Mouse (Mus musculus) neural tube, embryonic 12.5 days (tissue): ENCODE results near the gene Gm12184. TPM values are rescaled to one million over a fixed set of nuclear protein-coding genes. Genes with fewer than 3 reads are reported as not detected.
"Not testable (repeated sequence)": the region's sequence is repeated elsewhere in the genome, so short reads cannot be mapped to it uniquely, and the experiment has no call there.

ENCODE experiments used
- ATAC-seq: fragments of 200-750 bp; cut with Nextera tagmentation; 2 replicates; pipeline ENCODE4 v1.8.0; 2017; ENCODE audit warnings: low read depth, mild to moderate bottlenecking, moderate TSS enrichment, moderate library complexity; ENCODE audit not compliant: low FRiP score
- H3K27ac ChIP-seq: fragments of 300-500 bp; sonication (generic); 2 replicates; pipeline ENCODE4 v1.5.1; 2016
- H3K27me3 ChIP-seq: fragments of 300-500 bp; sonication (generic); replicated peaks from 2 replicates; pipeline ENCODE4 v1.6.1; 2016; ENCODE audit warnings: mild to moderate bottlenecking
- H3K36me3 ChIP-seq: fragments of 300-500 bp; sonication (generic); 2 replicates; pipeline ENCODE4 v1.6.1; 2016; ENCODE audit warnings: mild to moderate bottlenecking
- H3K4me1 ChIP-seq: fragments of 300-500 bp; sonication (generic); 2 replicates; pipeline ENCODE4 v1.6.1; 2016
- H3K4me2 ChIP-seq: fragments of 300-500 bp; sonication (generic); replicated peaks from 2 replicates; pipeline ENCODE4 v1.6.1; 2016; ENCODE audit warnings: mild to moderate bottlenecking
- H3K4me3 ChIP-seq: fragments of 300-500 bp; sonication (generic); 2 replicates; pipeline ENCODE4 v1.5.1; 2016
- H3K9ac ChIP-seq: fragments of 300-500 bp; sonication (generic); 2 replicates; pipeline ENCODE4 v1.6.1; 2016; ENCODE audit warnings: mild to moderate bottlenecking
- H3K9me3 ChIP-seq: fragments of 300-500 bp; sonication (generic); 2 replicates; pipeline ENCODE4 v1.6.1; 2016; ENCODE audit warnings: mild to moderate bottlenecking
- WGBS: fragments of 180-500 bp; shearing (Covaris S2); methylation state at CpG from one replicate; pipeline ENCODE4 v1.1.7; 2016; 5-methylcytosine and 5-hydroxymethylcytosine counted together
- polyA plus RNA-seq: library from polyadenylated mRNA; unstranded; fragments of >200 nt; fragmentation: Nextera tagmentation; extraction: Ambion mirVana; gene quantifications from 2 replicates; pipeline ENCODE4 v1.2.1, GENCODE M21; 2016

Gm12184 gene
- polyA plus RNA-seq, 1 experiment from 2014 or later = 14.9 TPM

- no peaks in the 10 kb centered on the region for H3K4me1 ChIP-seq
- H3K9me3 ChIP-seq = no peaks in the 10 kb centered on the region
- H3K4me3 ChIP-seq = no peak overlapping the region
- H3K27me3 ChIP-seq = no peaks in the 10 kb centered on the region; the same call in 1 of the 2 replicates
- no peak for ATAC-seq
- 83% methylated on average over 3 of the region's 3 CpGs for WGBS
- H3K4me2 ChIP-seq = no peak overlapping the region
- H3K9ac ChIP-seq = no peak overlapping the region
- H3K27ac ChIP-seq = no peak overlapping the region
- H3K36me3 ChIP-seq = no peaks in the 10 kb centered on the region
Measured at GRCm38 (mm10) chr11:48863808-48864207, 37.4 kb upstream of the Gm12184 start.

DNA sequence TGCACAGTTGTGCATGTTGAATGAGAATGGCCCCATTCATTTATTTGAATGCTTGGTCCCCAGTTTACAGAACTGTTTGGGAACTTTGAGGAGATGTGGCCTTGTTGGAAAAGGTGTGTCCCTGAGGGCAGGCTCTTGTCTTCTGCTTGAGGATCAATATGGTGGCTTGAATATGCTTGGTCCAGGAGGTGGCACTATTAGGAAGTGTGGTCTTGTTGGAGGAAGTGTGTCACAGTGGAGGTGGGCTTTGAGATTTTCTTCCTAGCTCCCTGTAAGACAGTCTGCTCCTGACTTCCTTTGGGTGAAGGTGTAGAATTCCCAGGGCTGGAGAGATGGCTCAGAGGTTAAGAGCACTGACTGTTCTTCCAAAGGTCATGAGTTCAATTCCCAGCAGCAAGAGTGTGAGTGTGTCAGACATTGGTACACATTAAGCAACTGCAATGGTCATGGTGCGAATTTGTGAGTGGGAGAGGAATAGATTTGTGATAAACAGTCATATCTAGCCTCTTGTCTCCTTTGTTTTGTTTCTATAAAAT, 36.4 kb upstream of the Gm12184 start:
- Histone ChIP-seq H3K4me2 (no peak overlapping the region), H3K27me3 (no peaks in the 10 kb centered on the region; the same call in 1 of the 2 replicates), H3K9me3 (no peaks in the 10 kb centered on the region), H3K4me1 (peaks cover 2% of the 10 kb centered on the region; the same call in 1 of the 2 replicates), H3K4me3 (no peak overlapping the region), H3K27ac (no peak overlapping the region), H3K36me3 (no peaks in the 10 kb centered on the region), H3K9ac (no peak overlapping the region)
- no peak for ATAC-seq
- 80% methylated on average over 1 of the region's 1 CpGs for WGBS

- H3K4me3 ChIP-seq = no peak overlapping the region
- WGBS = 0% methylated on average over 6 of the region's 6 CpGs
- no peaks in the 10 kb centered on the region for H3K36me3 ChIP-seq
Measured at GRCm38 (mm10) chr11:48859014-48859413, 32.6 kb upstream of the Gm12184 start.

GRCm38 (mm10) chr11:48853474-48854180, 27.2 kb upstream of the Gm12184 start:
- Histone ChIP-seq H3K9me3 (no peaks in the 10 kb centered on the region), H3K4me3 (peak overlapping the region; percentile 50), H3K4me1 (peaks cover 20% of the 10 kb centered on the region), H3K36me3 (no peaks in the 10 kb centered on the region), H3K4me2 (peak overlapping the region; percentile 89), H3K27ac (no peak overlapping the region), H3K9ac (peak overlapping the region; percentile 42), H3K27me3 (peaks cover 8% of the 10 kb centered on the region; the same call in 1 of the 2 replicates)
- WGBS = under 1% methylated on average over 31 of the region's 31 CpGs
- ATAC-seq = peak; percentile 64

More at GRCm38 (mm10) chr11:48859014-48859413, 32.6 kb upstream of the Gm12184 start:
- ATAC-seq = no peak
- Histone ChIP-seq H3K9me3 (no peaks in the 10 kb centered on the region), H3K9ac (no peak overlapping the region), H3K4me1 (peaks cover 13% of the 10 kb centered on the region), H3K27me3 (no peaks in the 10 kb centered on the region; the same call in 1 of the 2 replicates), H3K27ac (no peak overlapping the region), H3K4me2 (peak overlapping the region; percentile 89)

DNA sequence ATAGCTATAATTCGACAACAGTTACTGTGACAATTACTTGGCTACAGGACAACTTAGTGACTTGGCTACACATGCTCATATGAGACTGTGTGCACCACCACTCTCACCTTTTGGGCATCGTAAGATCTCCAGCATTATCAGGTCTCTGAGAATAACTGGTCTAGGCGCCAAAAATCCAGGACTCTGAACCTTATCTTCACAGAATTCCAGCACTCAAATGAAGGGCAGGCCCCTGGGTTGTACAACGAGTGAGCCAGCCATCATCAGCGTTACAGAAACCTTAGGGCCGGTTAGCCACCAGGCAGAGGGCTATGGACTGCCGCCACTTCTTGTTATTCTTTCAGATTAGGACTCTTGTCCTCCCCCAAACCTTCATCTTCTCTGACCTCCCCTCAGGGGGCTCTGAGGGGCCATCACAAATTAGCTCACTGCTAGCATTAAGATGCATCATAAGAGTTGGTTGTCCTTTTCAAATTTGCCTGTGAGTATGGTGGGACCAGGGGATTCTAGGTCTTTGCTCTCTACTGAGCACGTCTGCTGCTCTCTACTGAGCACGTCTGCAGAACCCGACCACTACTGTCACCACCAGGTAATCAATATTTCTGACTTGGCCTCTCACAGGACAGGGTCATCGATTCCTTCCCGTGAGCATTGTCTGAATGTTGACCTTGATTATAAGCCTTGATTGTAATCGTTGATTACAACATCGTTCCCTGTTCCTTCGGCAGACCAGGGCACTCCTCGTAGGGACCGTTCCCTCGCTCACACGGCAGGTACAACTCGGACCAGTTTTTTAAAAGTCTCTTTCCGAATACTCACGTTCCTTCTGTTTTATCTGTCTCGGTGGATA, 26.4 kb upstream of the Gm12184 start:
- ATAC-seq = peak; percentile 30; the same call in 1 of the 2 replicates
- H3K27me3 ChIP-seq = peaks cover 11% of the 10 kb centered on the region; the same call in 1 of the 2 replicates
- no peak overlapping the region for H3K27ac ChIP-seq

GRCm38 (mm10) chr11:48852190-48852589, 25.7 kb upstream of the Gm12184 start:
- Histone ChIP-seq H3K27me3 (peaks cover 11% of the 10 kb centered on the region; the same call in 1 of the 2 replicates), H3K4me3 (no peak overlapping the region), H3K9me3 (no peaks in the 10 kb centered on the region), H3K4me2 (peak overlapping the region; percentile 89; the same call in 1 of the 2 replicates), H3K4me1 (peaks cover 15% of the 10 kb centered on the region), H3K27ac (no peak overlapping the region), H3K9ac (no peak overlapping the region), H3K36me3 (no peaks in the 10 kb centered on the region)
- WGBS = 80% methylated on average over 4 of the region's 4 CpGs
- ATAC-seq = no peak

More for the DNA sequence above, 26.4 kb upstream of the Gm12184 start:
- peak overlapping the region; percentile 30 for H3K9ac ChIP-seq
- H3K9me3 ChIP-seq = no peaks in the 10 kb centered on the region
- peak overlapping the region; percentile 50 for H3K4me3 ChIP-seq
- 8% methylated on average over 23 of the region's 23 CpGs for WGBS
- peaks cover 17% of the 10 kb centered on the region for H3K4me1 ChIP-seq
- H3K36me3 ChIP-seq = no peaks in the 10 kb centered on the region
- peak overlapping the region; percentile 89 for H3K4me2 ChIP-seq

- WGBS = 87% methylated on average over 4 of the region's 4 CpGs
Measured at GRCm38 (mm10) chr11:48851270-48851995, 25.0 kb upstream of the Gm12184 start.

DNA sequence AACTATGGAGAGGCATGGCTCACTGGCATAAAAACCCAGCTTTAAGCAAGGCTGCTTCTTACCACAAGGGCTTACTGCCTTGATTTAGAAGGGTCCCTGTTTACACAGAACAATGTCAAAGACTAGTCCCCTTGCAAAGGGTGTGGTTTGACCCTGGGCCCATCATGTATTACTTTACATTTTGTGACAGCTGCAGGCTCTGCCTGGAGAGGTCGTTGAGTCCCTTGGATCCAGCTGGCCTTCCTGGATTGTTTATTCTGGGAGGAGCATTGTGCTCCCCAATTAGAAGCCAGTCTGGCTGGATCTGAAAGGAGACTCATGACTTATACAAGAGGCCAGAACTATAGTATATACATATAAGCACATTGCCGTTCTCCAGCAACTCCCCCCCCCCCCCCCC, 23.8 kb upstream of the Gm12184 start:
- H3K4me3 ChIP-seq = no peak overlapping the region
- H3K27me3 ChIP-seq = peaks cover 11% of the 10 kb centered on the region; the same call in 1 of the 2 replicates
- no peaks in the 10 kb centered on the region for H3K9me3 ChIP-seq
- no peak overlapping the region for H3K9ac ChIP-seq
- no peaks in the 10 kb centered on the region for H3K36me3 ChIP-seq
- no peak for ATAC-seq
- H3K27ac ChIP-seq = no peak overlapping the region
- H3K4me2 ChIP-seq = no peak overlapping the region
- peaks cover 15% of the 10 kb centered on the region for H3K4me1 ChIP-seq
- WGBS = 51% methylated on average over 2 of the region's 2 CpGs

More at GRCm38 (mm10) chr11:48851270-48851995, 25.0 kb upstream of the Gm12184 start:
- Histone ChIP-seq H3K9me3 (no peaks in the 10 kb centered on the region), H3K4me3 (no peak overlapping the region), H3K4me2 (no peak overlapping the region), H3K27ac (no peak overlapping the region), H3K27me3 (peaks cover 11% of the 10 kb centered on the region; the same call in 1 of the 2 replicates), H3K9ac (no peak overlapping the region), H3K36me3 (no peaks in the 10 kb centered on the region), H3K4me1 (peaks cover 15% of the 10 kb centered on the region)
- ATAC-seq = no peak

GRCm38 (mm10) chr11:48846881-48847280, 20.4 kb upstream of the Gm12184 start:
- Histone ChIP-seq H3K27ac (no peak overlapping the region), H3K4me2 (no peak overlapping the region), H3K4me1 (no peaks in the 10 kb centered on the region; the same call in 1 of the 2 replicates), H3K27me3 (peaks cover 11% of the 10 kb centered on the region; the same call in 1 of the 2 replicates), H3K9ac (no peak overlapping the region), H3K36me3 (no peaks in the 10 kb centered on the region), H3K4me3 (no peak overlapping the region), H3K9me3 (no peaks in the 10 kb centered on the region)
- no peak for ATAC-seq
- WGBS = 66% methylated on average over 5 of the region's 5 CpGs

- ATAC-seq = not testable (repeated sequence)
Measured at GRCm38 (mm10) chr11:48846362-48846761, 19.9 kb upstream of the Gm12184 start.

GRCm38 (mm10) chr11:48845244-48845815, 18.9 kb upstream of the Gm12184 start:
- Histone ChIP-seq H3K4me1 (no peaks in the 10 kb centered on the region; the same call in 1 of the 2 replicates), H3K9me3 (no peaks in the 10 kb centered on the region), H3K4me2 (no peak overlapping the region), H3K27me3 (peaks cover 11% of the 10 kb centered on the region; the same call in 1 of the 2 replicates), H3K36me3 (no peaks in the 10 kb centered on the region), H3K9ac (no peak overlapping the region), H3K4me3 (no peak overlapping the region), H3K27ac (no peak overlapping the region)
- 37% methylated on average over 13 of the region's 13 CpGs for WGBS
- no peak for ATAC-seq

More at GRCm38 (mm10) chr11:48846362-48846761, 19.9 kb upstream of the Gm12184 start:
- 82% methylated on average over 2 of the region's 2 CpGs for WGBS
- H3K9me3 ChIP-seq, H3K4me3 ChIP-seq, H3K4me2 ChIP-seq, H3K36me3 ChIP-seq, H3K27ac ChIP-seq, H3K4me1 ChIP-seq, H3K9ac ChIP-seq: not testable (repeated sequence)
- H3K27me3 ChIP-seq = peaks cover 11% of the 10 kb centered on the region; the same call in 1 of the 2 replicates
